Mouse (Mus musculus) gastrocnemius, adult 18-20 months (tissue): ENCODE data around the gene Mfsd4b2. TPM values are rescaled to one million over a fixed set of nuclear protein-coding genes. Genes with fewer than 3 reads are reported as not detected.
A peak's percentile ranks its signal among the peaks of the same experiment; 100 is the strongest.

ENCODE experiments used
- DNase-seq: peaks from one replicate; pipeline ENCODE4 v3.0.0; 2021; ENCODE audit warnings: low spot score
- total RNA-seq, 2 experiments: library from RNA; stranded (reverse); gene quantifications; 2 replicates each; pipeline ENCODE4 v1.2.3; 2021

Gene Mfsd4b2
- total RNA-seq, 2 experiments from 2014 or later, result 0.16 to 0.19 TPM

GRCm38 (mm10) chr10:39893702-39894697 is 32.7 kb downstream of the Mfsd4b2 start:
- DNase-seq, result no peak

- DNase-seq, result peak; percentile 55
These were observed 38.1 kb downstream of the Mfsd4b2 start for GRCm38 (mm10) chr10:39888621-39889020.

Other genes starting within 250 kb of the Mfsd4b2 start
- gene Rev3l, start 194.8 kb downstream of the Mfsd4b2 start, total RNA-seq, result 10 to 100 TPM; 17.3 to 19.3 TPM
- 1 to 10 TPM; 2.5 to 2.8 TPM for gene Mfsd4b4, start 27.7 kb downstream of the Mfsd4b2 start, total RNA-seq
- 1 to 10 TPM; 3.6 to 5.1 TPM for gene Mfsd4b3, start 33.2 kb upstream of the Mfsd4b2 start, total RNA-seq
- under 1 TPM; 0.36 to 0.62 TPM for gene Mfsd4b5, start 59.7 kb upstream of the Mfsd4b2 start, total RNA-seq
- gene Mfsd4b1, start 98.3 kb upstream of the Mfsd4b2 start, total RNA-seq, result 1 to 10 TPM; 2.0 to 2.2 TPM
- 10 to 100 TPM; 44.1 to 46.2 TPM for gene Slc16a10, start 215.3 kb upstream of the Mfsd4b2 start, total RNA-seq